Mouse (Mus musculus): ENCODE results near the gene Nucb1. TPM values are rescaled to one million over a fixed set of nuclear protein-coding genes. Genes with fewer than 3 reads are reported as not detected.
A peak's percentile ranks its signal among the peaks of the same experiment; 100 is the strongest.

Gene Nucb1
- polyA plus RNA-seq (2014; fragmentation: Nextera tagmentation; extraction: Ambion mirVana), result 96.7 and 107 TPM in 2 replicates

- under 1% methylated on average over 44 of the region's 44 CpGs for WGBS
Observed at GRCm38 (mm10) chr7:45509912-45510787, at the start of gene Nucb1. Gene Nucb1 (minus strand): TSS chr7:45510406.

DNA sequence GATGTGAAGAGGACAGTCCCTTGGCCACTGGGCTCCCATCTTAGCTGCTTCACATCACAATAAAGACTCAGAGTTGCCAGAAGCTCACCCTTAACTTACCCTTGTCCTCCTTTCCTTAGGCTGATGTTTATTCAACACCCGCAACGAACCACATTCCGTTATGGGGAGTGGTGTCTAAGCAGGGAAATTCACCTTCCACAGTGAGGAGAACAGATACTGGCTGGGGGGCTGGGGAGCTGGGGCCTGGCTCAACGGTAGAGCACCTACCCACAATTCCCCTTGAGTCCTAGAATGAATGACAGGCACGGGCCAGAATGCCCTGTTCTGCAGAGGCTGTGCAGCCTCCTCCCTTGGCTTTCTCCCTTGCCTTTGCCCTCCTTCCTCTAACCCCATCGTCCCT lies 48.7 kb upstream of the Nucb1 start:
- Histone ChIP-seq H3K4me1 (ENCODE audit: control insufficient read depth, insufficient read depth, low read length) (no peaks in the 10 kb centered on the region; the same call in 1 of the 2 replicates), H3K9me3 (replicated peaks; ENCODE audit: control insufficient read depth, low read length) (no peaks in the 10 kb centered on the region), H3K4me3 (ENCODE audit: low read depth, low read length) (no peak overlapping the region), H3K9ac (replicated peaks; ENCODE audit: low read length) (no peak overlapping the region), H3K36me3 (replicated peaks; ENCODE audit: control insufficient read depth, insufficient read depth, low read depth, low read length) (no peaks in the 10 kb centered on the region), H3K27me3 (ENCODE audit: control insufficient read depth, insufficient read depth, low read length) (no peaks in the 10 kb centered on the region), H3K4me2 (ENCODE audit: low read depth, low read length) (no peak overlapping the region), H3K27ac (replicated peaks; ENCODE audit: low read depth, low read length) (no peak overlapping the region)
- DNase-seq (ENCODE audit: low spot score) (no peak), ATAC-seq (replicated peaks; ENCODE audit: insufficient number of reproducible peaks, low FRiP score, low TSS enrichment, low read depth) (no peak)
- 65% methylated on average over 6 of the region's 6 CpGs for WGBS

More at GRCm38 (mm10) chr7:45509912-45510787, at the start of gene Nucb1:
- H3K27me3 ChIP-seq (ENCODE audit: control insufficient read depth, insufficient read depth, low read length), result no peaks in the 10 kb centered on the region
- ATAC-seq (replicated peaks; ENCODE audit: insufficient number of reproducible peaks, low FRiP score, low TSS enrichment, low read depth), result peak; percentile 82
- peak; percentile 97 for DNase-seq (ENCODE audit: low spot score)
- peak within 1 kb of the TSS; percentile 45 for H3K27ac ChIP-seq (replicated peaks; ENCODE audit: low read depth, low read length)
- H3K4me1 ChIP-seq (ENCODE audit: control insufficient read depth, insufficient read depth, low read length), result peaks cover 4% of the 10 kb centered on the region
- H3K4me3 ChIP-seq (ENCODE audit: low read depth, low read length), result peak within 1 kb of the TSS; percentile 46
- H3K9ac ChIP-seq (replicated peaks; ENCODE audit: low read length), result peak within 1 kb of the TSS; percentile 53
- H3K4me2 ChIP-seq (ENCODE audit: low read depth, low read length), result peak within 1 kb of the TSS; percentile 81
- no peaks in the 10 kb centered on the region for H3K9me3 ChIP-seq (replicated peaks; ENCODE audit: control insufficient read depth, low read length)
- H3K36me3 ChIP-seq (replicated peaks; ENCODE audit: control insufficient read depth, insufficient read depth, low read depth, low read length), result no peaks in the 10 kb centered on the region

DNA sequence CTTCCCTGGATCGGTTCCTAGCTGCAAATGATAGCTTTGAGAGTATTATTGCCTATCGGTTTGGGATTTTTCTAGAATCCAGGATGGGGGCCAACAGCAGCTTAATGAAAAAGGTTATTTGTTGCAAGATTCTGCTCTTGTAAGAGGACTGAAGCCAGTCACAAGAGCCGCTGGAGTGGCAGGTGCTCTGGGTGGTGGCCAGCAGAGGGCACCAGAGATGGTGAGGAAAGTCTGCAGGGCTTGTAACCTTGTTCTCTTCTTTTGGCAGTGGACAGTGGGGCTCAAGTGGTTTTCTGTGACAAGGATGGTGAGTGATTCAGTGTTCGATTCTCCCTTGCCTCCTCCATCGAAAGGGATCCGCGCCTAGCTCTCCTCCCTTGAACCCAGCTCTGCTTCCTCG lies 45.6 kb upstream of the Nucb1 start:
- Histone ChIP-seq H3K27me3 (ENCODE audit: control insufficient read depth, insufficient read depth, low read length) (no peaks in the 10 kb centered on the region), H3K4me1 (ENCODE audit: control insufficient read depth, insufficient read depth, low read length) (no peaks in the 10 kb centered on the region; the same call in 1 of the 2 replicates), H3K9ac (replicated peaks; ENCODE audit: low read length) (no peak overlapping the region), H3K36me3 (replicated peaks; ENCODE audit: control insufficient read depth, insufficient read depth, low read depth, low read length) (no peaks in the 10 kb centered on the region), H3K4me3 (ENCODE audit: low read depth, low read length) (no peak overlapping the region), H3K4me2 (ENCODE audit: low read depth, low read length) (no peak overlapping the region), H3K9me3 (replicated peaks; ENCODE audit: control insufficient read depth, low read length) (no peaks in the 10 kb centered on the region), H3K27ac (replicated peaks; ENCODE audit: low read depth, low read length) (no peak overlapping the region)
- DNase-seq (ENCODE audit: low spot score), result peak; percentile 87
- ATAC-seq (replicated peaks; ENCODE audit: insufficient number of reproducible peaks, low FRiP score, low TSS enrichment, low read depth), result no peak
- 32% methylated on average over 8 of the region's 8 CpGs for WGBS

DNA sequence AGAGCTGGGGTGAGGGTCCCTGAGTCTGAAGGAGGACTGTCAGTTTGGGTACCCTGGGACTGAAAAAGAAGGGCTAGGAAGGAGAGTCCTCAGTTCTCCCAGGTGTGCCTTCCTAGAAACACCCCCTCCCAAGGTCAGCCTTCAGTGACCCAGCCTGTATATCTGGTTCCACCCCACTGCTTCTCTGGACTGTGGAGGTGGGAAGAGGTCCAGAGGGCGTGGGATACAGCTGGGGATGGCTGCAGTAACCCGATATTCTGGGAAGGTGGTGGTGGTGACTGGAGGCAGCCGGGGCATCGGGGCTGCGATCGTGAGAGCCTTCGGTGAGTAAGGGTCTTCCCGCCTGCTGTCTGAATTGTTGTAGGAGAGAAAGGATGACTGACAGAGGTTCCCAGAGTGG lies 44.5 kb upstream of the Nucb1 start, which contains the start of gene Hsd17b14:
TSS of gene Hsd17b14 (plus strand) at position 150 of the 400 bp plus-strand sequence.
- ATAC-seq (replicated peaks; ENCODE audit: insufficient number of reproducible peaks, low FRiP score, low TSS enrichment, low read depth), result no peak
- no peak within 1 kb of the TSS for H3K4me3 ChIP-seq (ENCODE audit: low read depth, low read length)
- no peak within 1 kb of the TSS for H3K27ac ChIP-seq (replicated peaks; ENCODE audit: low read depth, low read length)
- H3K4me2 ChIP-seq (ENCODE audit: low read depth, low read length), result no peak within 1 kb of the TSS
- H3K36me3 ChIP-seq (replicated peaks; ENCODE audit: control insufficient read depth, insufficient read depth, low read depth, low read length), result no peaks in the 10 kb centered on the region
- WGBS, result 22% methylated on average over 8 of the region's 8 CpGs
- H3K9me3 ChIP-seq (replicated peaks; ENCODE audit: control insufficient read depth, low read length), result no peaks in the 10 kb centered on the region
- DNase-seq (ENCODE audit: low spot score), result no peak
- H3K9ac ChIP-seq (replicated peaks; ENCODE audit: low read length), result no peak within 1 kb of the TSS
- H3K4me1 ChIP-seq (ENCODE audit: control insufficient read depth, insufficient read depth, low read length), result no peaks in the 10 kb centered on the region; the same call in 1 of the 2 replicates
- H3K27me3 ChIP-seq (ENCODE audit: control insufficient read depth, insufficient read depth, low read length), result no peaks in the 10 kb centered on the region

- 93% methylated on average over 2 of the region's 2 CpGs for WGBS
- H3K4me2 ChIP-seq (ENCODE audit: low read depth, low read length), result no peak overlapping the region
- no peak overlapping the region for H3K9ac ChIP-seq (replicated peaks; ENCODE audit: low read length)
- H3K4me3 ChIP-seq (ENCODE audit: low read depth, low read length), result no peak overlapping the region
- ATAC-seq (replicated peaks; ENCODE audit: insufficient number of reproducible peaks, low FRiP score, low TSS enrichment, low read depth), result no peak
- no peaks in the 10 kb centered on the region for H3K27me3 ChIP-seq (ENCODE audit: control insufficient read depth, insufficient read depth, low read length)
- no peaks in the 10 kb centered on the region for H3K9me3 ChIP-seq (replicated peaks; ENCODE audit: control insufficient read depth, low read length)
- no peak for DNase-seq (ENCODE audit: low spot score)
- no peak overlapping the region for H3K27ac ChIP-seq (replicated peaks; ENCODE audit: low read depth, low read length)
- H3K4me1 ChIP-seq (ENCODE audit: control insufficient read depth, insufficient read depth, low read length), result no peaks in the 10 kb centered on the region; the same call in 1 of the 2 replicates
- no peaks in the 10 kb centered on the region for H3K36me3 ChIP-seq (replicated peaks; ENCODE audit: control insufficient read depth, insufficient read depth, low read depth, low read length)
Observed at GRCm38 (mm10) chr7:45553990-45554389, 43.8 kb upstream of the Nucb1 start.

GRCm38 (mm10) chr7:45553519-45553918 lies 43.3 kb upstream of the Nucb1 start:
- H3K36me3 ChIP-seq (replicated peaks; ENCODE audit: control insufficient read depth, insufficient read depth, low read depth, low read length), result no peaks in the 10 kb centered on the region
- H3K4me2 ChIP-seq (ENCODE audit: low read depth, low read length), result no peak overlapping the region
- H3K4me1 ChIP-seq (ENCODE audit: control insufficient read depth, insufficient read depth, low read length), result no peaks in the 10 kb centered on the region; the same call in 1 of the 2 replicates
- no peaks in the 10 kb centered on the region for H3K9me3 ChIP-seq (replicated peaks; ENCODE audit: control insufficient read depth, low read length)
- ATAC-seq (replicated peaks; ENCODE audit: insufficient number of reproducible peaks, low FRiP score, low TSS enrichment, low read depth) (no peak), DNase-seq (ENCODE audit: low spot score) (no peak)
- no peak overlapping the region for H3K27ac ChIP-seq (replicated peaks; ENCODE audit: low read depth, low read length)
- no peak overlapping the region for H3K9ac ChIP-seq (replicated peaks; ENCODE audit: low read length)
- H3K27me3 ChIP-seq (ENCODE audit: control insufficient read depth, insufficient read depth, low read length), result no peaks in the 10 kb centered on the region
- H3K4me3 ChIP-seq (ENCODE audit: low read depth, low read length), result no peak overlapping the region
- 67% methylated on average over 8 of the region's 8 CpGs for WGBS

GRCm38 (mm10) chr7:45551512-45551883 lies 41.3 kb upstream of the Nucb1 start:
- DNase-seq (ENCODE audit: low spot score) (no peak), ATAC-seq (replicated peaks; ENCODE audit: insufficient number of reproducible peaks, low FRiP score, low TSS enrichment, low read depth) (no peak)
- H3K4me1 ChIP-seq (ENCODE audit: control insufficient read depth, insufficient read depth, low read length), result no peaks in the 10 kb centered on the region; the same call in 1 of the 2 replicates
- H3K9ac ChIP-seq (replicated peaks; ENCODE audit: low read length), result no peak overlapping the region
- no peak overlapping the region for H3K27ac ChIP-seq (replicated peaks; ENCODE audit: low read depth, low read length)
- no peaks in the 10 kb centered on the region for H3K9me3 ChIP-seq (replicated peaks; ENCODE audit: control insufficient read depth, low read length)
- H3K4me3 ChIP-seq (ENCODE audit: low read depth, low read length), result no peak overlapping the region
- H3K27me3 ChIP-seq (ENCODE audit: control insufficient read depth, insufficient read depth, low read length), result no peaks in the 10 kb centered on the region
- 80% methylated on average over 8 of the region's 8 CpGs for WGBS
- no peaks in the 10 kb centered on the region for H3K36me3 ChIP-seq (replicated peaks; ENCODE audit: control insufficient read depth, insufficient read depth, low read depth, low read length)
- H3K4me2 ChIP-seq (ENCODE audit: low read depth, low read length), result no peak overlapping the region

DNA sequence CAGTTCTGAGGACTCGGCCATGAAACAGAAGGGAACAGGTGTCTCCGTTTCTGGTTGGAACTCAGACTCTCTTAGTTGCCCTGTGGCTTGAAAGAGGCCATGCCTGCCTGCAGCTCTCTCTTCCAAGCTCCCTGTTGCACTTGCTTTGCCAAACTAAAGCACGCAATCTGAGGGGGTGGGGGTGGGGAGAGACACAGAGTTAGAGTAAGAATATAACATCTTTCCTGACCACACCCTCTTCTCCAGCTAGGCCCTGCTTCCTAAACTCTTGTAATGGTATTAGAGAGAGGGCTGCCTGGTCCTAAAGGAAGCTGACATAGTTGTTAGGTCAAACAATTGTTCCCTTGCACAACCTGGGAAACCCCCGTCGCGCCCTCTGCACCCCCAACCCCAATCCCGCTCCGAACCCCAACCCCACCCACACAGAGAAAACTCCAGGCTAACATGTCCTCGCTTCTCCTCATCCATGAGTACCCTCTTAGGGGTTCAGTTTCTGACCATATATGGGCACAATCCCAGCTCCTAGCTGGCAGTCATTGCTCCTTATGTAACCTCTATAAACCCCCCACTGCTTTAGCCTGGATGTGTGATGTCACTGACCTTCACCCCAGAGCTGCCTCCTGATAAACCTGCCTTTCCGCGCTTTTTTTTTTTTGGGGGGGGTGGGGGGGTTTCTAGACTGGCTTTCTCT lies 40.8 kb upstream of the Nucb1 start:
- no peak for ATAC-seq (replicated peaks; ENCODE audit: insufficient number of reproducible peaks, low FRiP score, low TSS enrichment, low read depth)
- WGBS, result 76% methylated on average over 11 of the region's 11 CpGs
- H3K36me3 ChIP-seq (replicated peaks; ENCODE audit: control insufficient read depth, insufficient read depth, low read depth, low read length), result no peaks in the 10 kb centered on the region

More for the DNA sequence above, 40.8 kb upstream of the Nucb1 start:
- no peak overlapping the region for H3K4me2 ChIP-seq (ENCODE audit: low read depth, low read length)
- H3K9ac ChIP-seq (replicated peaks; ENCODE audit: low read length), result no peak overlapping the region
- H3K4me1 ChIP-seq (ENCODE audit: control insufficient read depth, insufficient read depth, low read length), result no peaks in the 10 kb centered on the region; the same call in 1 of the 2 replicates
- H3K4me3 ChIP-seq (ENCODE audit: low read depth, low read length), result no peak overlapping the region
- no peak overlapping the region for H3K27ac ChIP-seq (replicated peaks; ENCODE audit: low read depth, low read length)
- DNase-seq (ENCODE audit: low spot score), result no peak
- no peaks in the 10 kb centered on the region for H3K9me3 ChIP-seq (replicated peaks; ENCODE audit: control insufficient read depth, low read length)
- H3K27me3 ChIP-seq (ENCODE audit: control insufficient read depth, insufficient read depth, low read length), result no peaks in the 10 kb centered on the region

All from embryonic facial prominence, embryonic 11.5 days (tissue).